Mouse (Mus musculus) MEL (cell line): ENCODE measurements around the gene Gm10842.

ENCODE experiments used
- BHLHE40 ChIP-seq: IDR thresholded peaks from 2 replicates; pipeline ENCODE4 v1.6.1; 2012; ENCODE audit warnings: low read depth, mild to moderate bottlenecking, inconsistent platforms, low read length, improper control_type of control experiment, borderline replicate concordance
- CTCF ChIP-seq, 3 experiments: IDR thresholded peaks in 2 of 3; conservative IDR thresholded peaks in 1 of 3; 2 replicates each; pipeline ENCODE4 v1.5.1; 2011 to 2012; ENCODE audit warnings: low read length in 3 of 3, low read depth in 2 of 3, mild to moderate bottlenecking in 2 of 3, improper control_type of control experiment in 1 of 3, inconsistent platforms in 1 of 3, mixed read lengths in 1 of 3, moderate library complexity in 1 of 3; ENCODE audit not compliant: control insufficient read depth in 1 of 3, insufficient read depth in 1 of 3, poor library complexity in 1 of 3, severe bottlenecking in 1 of 3
- GATA1 ChIP-seq: IDR thresholded peaks from 2 replicates; pipeline ENCODE4 v1.6.1; 2011; ENCODE audit warnings: low read depth, low read length, improper control_type of control experiment
- KAT2A ChIP-seq: conservative IDR thresholded peaks from 2 replicates; pipeline ENCODE4 v1.6.1; 2012; ENCODE audit warnings: low read depth, low read length, improper control_type of control experiment, inconsistent platforms
- MAZ ChIP-seq: IDR thresholded peaks from 2 replicates; pipeline ENCODE4 v1.6.1; 2012; ENCODE audit warnings: low read depth, mild to moderate bottlenecking, inconsistent platforms, low read length, improper control_type of control experiment
- MYC ChIP-seq: IDR thresholded peaks from 2 replicates; pipeline ENCODE4 v1.6.1; 2011; ENCODE audit warnings: low read depth, mild to moderate bottlenecking, low read length, improper control_type of control experiment, moderate library complexity
- POLR2A ChIP-seq, 2 experiments: IDR thresholded peaks; 2 replicates each; pipeline ENCODE4 v1.6.1; 2011 to 2012; ENCODE audit warnings: low read length in 2 of 2, mild to moderate bottlenecking in 2 of 2, control low read depth in 1 of 2, improper control_type of control experiment in 1 of 2, low read depth in 1 of 2, moderate library complexity in 1 of 2; ENCODE audit not compliant: control insufficient read depth in 1 of 2, insufficient read depth in 1 of 2, poor library complexity in 1 of 2
- ZKSCAN1 ChIP-seq: IDR thresholded peaks from 2 replicates; pipeline ENCODE4 v1.6.1; 2012; ENCODE audit warnings: low read depth, mild to moderate bottlenecking, inconsistent platforms, low read length, improper control_type of control experiment, moderate library complexity

DNA sequence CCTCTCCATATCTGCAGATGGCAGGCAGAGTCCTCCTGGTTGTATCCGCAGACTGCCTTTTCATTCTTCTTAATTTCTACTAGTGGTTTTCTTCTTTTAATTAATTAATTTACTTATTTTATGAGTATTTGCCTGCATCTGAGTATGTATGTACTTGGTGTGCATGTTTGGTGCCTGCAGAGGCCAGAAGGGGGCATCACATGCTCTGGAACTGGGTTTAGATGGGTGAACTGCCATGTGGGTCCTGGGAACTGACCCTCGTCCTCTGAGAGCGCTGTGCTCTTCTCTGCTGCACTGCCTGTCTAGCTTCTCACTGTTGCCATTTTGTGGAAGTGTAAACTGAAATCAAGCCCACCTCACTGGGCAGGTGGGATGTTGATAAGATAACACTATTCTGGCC lies 38.0 kb downstream of the Gm10842 start:
- TF ChIP-seq KAT2A (no peak), BHLHE40 (no peak), MYC (no peak), CTCF (IDR thresholded peaks at IDR 0.05 in 2 of 3, conservative IDR thresholded peaks at IDR 0.05 in 1 of 3; ENCODE audit: control insufficient read depth in 1 of 3, insufficient read depth in 1 of 3, low read depth in 2 of 3, low read length in 3 of 3, poor library complexity in 1 of 3, severe bottlenecking in 1 of 3) (peak; percentile 35 to 48 (median 45); a peak in 5 of 6 replicates), POLR2A (IDR thresholded peaks at IDR 0.05; ENCODE audit: control insufficient read depth in 1 of 2, insufficient read depth in 1 of 2, low read depth in 1 of 2, low read length in 2 of 2, poor library complexity in 1 of 2) (no peak), ZKSCAN1 (no peak), MAZ (no peak), GATA1 (no peak)
